Mouse (Mus musculus) intestine, embryonic 14.5 days (tissue): ENCODE measurements at regions not wholly inside any gene's neighbourhood (a gene's known extent, or its start where the extent isn't known, plus 50 kb on each side); places are given as distances from the start of the nearest gene placed in this dataset.

Experiments used
- ATAC-seq: fragments of 200-750 bp; cut with Nextera tagmentation; replicated peaks from 2 replicates; pipeline ENCODE4 v1.8.0; 2017; ENCODE audit warnings: low read depth, moderate number of reproducible peaks, moderate TSS enrichment, moderate library complexity; ENCODE audit not compliant: low FRiP score, low TSS enrichment
- DNase-seq: peaks from one replicate; pipeline ENCODE4 v3.0.0-alpha.2; 2018; ENCODE audit warnings: low spot score
- H3K27ac ChIP-seq: fragments of 300-500 bp; sonication (generic); 2 replicates; pipeline ENCODE4 v1.5.1; 2014; ENCODE audit warnings: low read depth, mild to moderate bottlenecking, control low read depth
- H3K27me3 ChIP-seq: fragments of 300-500 bp; sonication (generic); replicated peaks from 2 replicates; pipeline ENCODE4 v1.6.1; 2014; ENCODE audit warnings: low read length, control low read depth; ENCODE audit not compliant: control insufficient read depth, insufficient read depth
- H3K36me3 ChIP-seq: fragments of 300-500 bp; sonication (generic); 2 replicates; pipeline ENCODE4 v1.6.1; 2014; ENCODE audit warnings: low read length, control low read depth; ENCODE audit not compliant: control insufficient read depth, insufficient read depth
- H3K4me1 ChIP-seq: fragments of 300-500 bp; sonication (generic); replicated peaks from 2 replicates; pipeline ENCODE4 v1.6.1; 2014; ENCODE audit warnings: low read length, control low read depth, mixed read lengths; ENCODE audit not compliant: control insufficient read depth, insufficient read depth
- H3K4me2 ChIP-seq: fragments of 300-500 bp; sonication (generic); 2 replicates; pipeline ENCODE4 v1.6.1; 2014; ENCODE audit warnings: low read length
- H3K4me3 ChIP-seq: fragments of 300-500 bp; sonication (generic); 2 replicates; pipeline ENCODE4 v1.5.1; 2014; ENCODE audit warnings: low read depth, low read length, control low read depth, mixed read lengths
- H3K9ac ChIP-seq: fragments of 300-500 bp; sonication (generic); 2 replicates; pipeline ENCODE4 v1.6.1; 2014; ENCODE audit warnings: mild to moderate bottlenecking, low read length
- H3K9me3 ChIP-seq: fragments of 300-500 bp; sonication (generic); 2 replicates; pipeline ENCODE4 v1.6.1; 2016; ENCODE audit warnings: low read length, control low read depth; ENCODE audit not compliant: control insufficient read depth
- WGBS: fragments of 180-500 bp; shearing (Covaris S2); extraction: QIAGEN DNeasy Blood & Tissue Kit; methylation state at CpG from one replicate; pipeline ENCODE4 v1.1.7; 2014; 5-methylcytosine and 5-hydroxymethylcytosine counted together

GRCm38 (mm10) chr10:119028480-119029137 is 158.6 kb upstream of the Dyrk2 start:
- Histone ChIP-seq H3K9ac (no peak overlapping the region), H3K9me3 (no peaks in the 10 kb centered on the region), H3K4me2 (no peak overlapping the region), H3K27ac (no peak overlapping the region), H3K4me1 (peaks cover 7% of the 10 kb centered on the region; the same call in 1 of the 2 replicates), H3K4me3 (no peak overlapping the region), H3K27me3 (no peaks in the 10 kb centered on the region; the same call in 1 of the 2 replicates), H3K36me3 (no peaks in the 10 kb centered on the region)
- 70% methylated on average over 3 of the region's 3 CpGs for WGBS
- DNase-seq (no peak), ATAC-seq (no peak)

GRCm38 (mm10) chr10:119027241-119027901 is 157.4 kb upstream of the Dyrk2 start:
- Histone ChIP-seq H3K9me3 (no peaks in the 10 kb centered on the region), H3K27me3 (no peaks in the 10 kb centered on the region; the same call in 1 of the 2 replicates), H3K4me1 (peaks cover 7% of the 10 kb centered on the region; the same call in 1 of the 2 replicates), H3K36me3 (no peaks in the 10 kb centered on the region), H3K4me3 (no peak overlapping the region), H3K4me2 (no peak overlapping the region), H3K27ac (no peak overlapping the region), H3K9ac (no peak overlapping the region)
- DNase-seq (no peak), ATAC-seq (no peak)
- 15% methylated on average over 6 of the region's 6 CpGs for WGBS

- H3K27ac ChIP-seq: no peak overlapping the region
- no peak overlapping the region for H3K4me3 ChIP-seq
- 69% methylated on average over 4 of the region's 4 CpGs for WGBS
- H3K36me3 ChIP-seq: no peaks in the 10 kb centered on the region
- DNase-seq (no peak), ATAC-seq (no peak)
- no peaks in the 10 kb centered on the region for H3K9me3 ChIP-seq
- H3K9ac ChIP-seq: no peak overlapping the region
- H3K4me2 ChIP-seq: no peak overlapping the region
- peaks cover 7% of the 10 kb centered on the region; the same call in 1 of the 2 replicates for H3K4me1 ChIP-seq
- H3K27me3 ChIP-seq: no peaks in the 10 kb centered on the region; the same call in 1 of the 2 replicates
Observed at GRCm38 (mm10) chr10:119026291-119026690, 156.3 kb upstream of the Dyrk2 start.

GRCm38 (mm10) chr10:119024425-119024824 is 154.4 kb upstream of the Dyrk2 start:
- peak; percentile 70 for DNase-seq
- peak; percentile 85 for ATAC-seq
- H3K9ac ChIP-seq: no peak overlapping the region
- no peak overlapping the region for H3K4me2 ChIP-seq
- H3K27ac ChIP-seq: no peak overlapping the region
- 35% methylated on average over 9 of the region's 9 CpGs for WGBS
- H3K36me3 ChIP-seq: no peaks in the 10 kb centered on the region
- no peak overlapping the region for H3K4me3 ChIP-seq
- H3K9me3 ChIP-seq: no peaks in the 10 kb centered on the region
- peaks cover 7% of the 10 kb centered on the region; the same call in 1 of the 2 replicates for H3K4me1 ChIP-seq
- no peaks in the 10 kb centered on the region; the same call in 1 of the 2 replicates for H3K27me3 ChIP-seq

- DNase-seq (no peak), ATAC-seq (no peak)
- Histone ChIP-seq H3K4me1 (0 out of 2 replicates have a peak, but pooled peaks cover 2% of the 10 kb centered on the region), H3K27me3 (no peaks in the 10 kb centered on the region), H3K27ac (no peak overlapping the region), H3K36me3 (no peaks in the 10 kb centered on the region), H3K4me3 (no peak overlapping the region), H3K9ac (no peak overlapping the region), H3K4me2 (no peak overlapping the region), H3K9me3 (no peaks in the 10 kb centered on the region)
- 88% methylated on average over 10 of the region's 10 CpGs for WGBS
Observed at GRCm38 (mm10) chr10:119019082-119019481, 149.1 kb upstream of the Dyrk2 start.

- Histone ChIP-seq H3K27ac (no peak overlapping the region), H3K9ac (no peak overlapping the region), H3K4me2 (no peak overlapping the region), H3K9me3 (no peaks in the 10 kb centered on the region), H3K4me1 (no peaks in the 10 kb centered on the region), H3K36me3 (no peaks in the 10 kb centered on the region), H3K4me3 (no peak overlapping the region), H3K27me3 (no peaks in the 10 kb centered on the region)
- 91% methylated on average over 4 of the region's 4 CpGs for WGBS
- ATAC-seq (no peak), DNase-seq (no peak)
Observed at GRCm38 (mm10) chr10:119018490-119018889, 148.5 kb upstream of the Dyrk2 start.

- ATAC-seq: no peak
- Histone ChIP-seq H3K9ac (no peak overlapping the region), H3K4me2 (no peak overlapping the region), H3K27me3 (no peaks in the 10 kb centered on the region), H3K9me3 (no peaks in the 10 kb centered on the region), H3K4me1 (peaks cover 3% of the 10 kb centered on the region), H3K36me3 (no peaks in the 10 kb centered on the region), H3K4me3 (no peak overlapping the region), H3K27ac (no peak overlapping the region)
- DNase-seq: no peak
- WGBS: 87% methylated on average over 8 of the region's 8 CpGs
Observed at GRCm38 (mm10) chr10:119016104-119016503, 146.1 kb upstream of the Dyrk2 start.

GRCm38 (mm10) chr10:119015311-119016055 is 145.5 kb upstream of the Dyrk2 start:
- no peaks in the 10 kb centered on the region for H3K9me3 ChIP-seq
- H3K27ac ChIP-seq: no peak overlapping the region
- WGBS: 70% methylated on average over 16 of the region's 16 CpGs
- no peaks in the 10 kb centered on the region for H3K36me3 ChIP-seq
- no peaks in the 10 kb centered on the region for H3K27me3 ChIP-seq
- no peak overlapping the region for H3K9ac ChIP-seq
- DNase-seq (no peak), ATAC-seq (no peak)
- peaks cover 9% of the 10 kb centered on the region for H3K4me1 ChIP-seq
- no peak overlapping the region for H3K4me3 ChIP-seq
- H3K4me2 ChIP-seq: no peak overlapping the region
